ENCODE assay signal across 8 mouse cellular contexts in the genomic region with DNA sequence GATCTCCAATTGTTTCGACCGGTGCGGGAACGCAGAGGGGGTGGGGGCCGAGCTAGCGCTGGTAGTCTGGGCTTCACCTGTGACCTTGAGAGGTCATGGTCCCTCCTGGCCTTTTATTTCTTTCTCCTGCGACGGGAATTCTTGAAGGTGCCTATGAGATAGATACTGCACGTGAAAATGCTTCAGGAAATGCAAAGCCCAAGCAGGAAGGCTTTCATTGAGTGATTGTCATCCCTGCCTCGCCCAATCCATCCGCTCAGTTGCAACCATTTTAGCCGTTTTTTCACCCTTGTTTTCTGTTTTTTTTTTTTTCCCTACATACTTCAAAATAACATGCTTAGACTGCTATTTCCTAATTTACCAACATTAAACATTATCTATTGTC.
A peak's percentile ranks its signal among the peaks of the same experiment; 100 is the strongest.
DNase-seq lines count a peak whose midpoint lies in the region; ATAC-seq and TF ChIP-seq lines count a peak whose summit lies in the region.

No protein-coding gene starts in this region.

- ATAC-seq in hindbrain, embryonic 11.5 days (ENCODE audit: low FRiP score) = no peak
- ATAC-seq in midbrain, embryonic 11.5 days (ENCODE audit: low FRiP score) = no peak

- H3K4me1 ChIP-seq in kidney, adult 2 months (ENCODE audit: control insufficient read depth, insufficient read depth, low read length) = no peaks in the 10 kb centered on the region
- no peaks in the 10 kb centered on the region; the same call in 1 of the 2 replicates for H3K4me1 ChIP-seq in hindbrain, embryonic 11.5 days (replicated peaks; ENCODE audit: control insufficient read depth, insufficient read depth, low read length)
- H3K4me1 ChIP-seq in midbrain, embryonic 11.5 days (ENCODE audit: control insufficient read depth, insufficient read depth, low read length) = no peaks in the 10 kb centered on the region

- H3K4me3 ChIP-seq in kidney, adult 2 months (ENCODE audit: insufficient read depth, low read depth, low read length) = peak overlapping the region; percentile 50
- H3K4me3 ChIP-seq in hindbrain, embryonic 11.5 days (ENCODE audit: low read depth, low read length) = peak overlapping the region; percentile 36
- H3K4me3 ChIP-seq in midbrain, embryonic 11.5 days (ENCODE audit: low read depth, low read length) = peak overlapping the region; percentile 40

- H3K27ac ChIP-seq in kidney, adult 2 months (ENCODE audit: insufficient read depth, low read depth, low read length) = no peak overlapping the region
- H3K27ac ChIP-seq in hindbrain, embryonic 11.5 days (ENCODE audit: low read depth, low read length) = peak overlapping the region; percentile 70
- no peak overlapping the region for H3K27ac ChIP-seq in midbrain, embryonic 11.5 days (ENCODE audit: low read depth, low read length)

- no peaks in the 10 kb centered on the region for H3K36me3 ChIP-seq in kidney, adult 2 months (ENCODE audit: control insufficient read depth, insufficient read depth, low read length)
- H3K36me3 ChIP-seq in hindbrain, embryonic 11.5 days (ENCODE audit: control insufficient read depth, insufficient read depth, low read length) = no peaks in the 10 kb centered on the region
- no peaks in the 10 kb centered on the region for H3K36me3 ChIP-seq in midbrain, embryonic 11.5 days (ENCODE audit: control insufficient read depth, insufficient read depth, low read length)

- DNase-seq in kidney, adult 2 months = no peak
- DNase-seq in kidney, postnatal 25 days = no peak
- DNase-seq in brain, embryonic 18.5 days (ENCODE audit: low read depth, low spot score) = peak; percentile 6
- DNase-seq in hindbrain, embryonic 11.5 days (ENCODE audit: low spot score) = no peak
- no peak for DNase-seq in midbrain, embryonic 11.5 days (ENCODE audit: low spot score, missing footprints)
- DNase-seq in gastrocnemius, postnatal 10 days = no peak
- DNase-seq in layer of hippocampus, postnatal 10 days (ENCODE audit: low spot score in 2 of 2) = no peak
- no peak for DNase-seq in Muller cell, postnatal 12 days (ENCODE audit: inconsistent ontology term)

- TF ChIP-seq CTCF in kidney, adult 2 months (conservative IDR thresholded peaks at IDR 0.05; ENCODE audit: insufficient read depth, insufficient read length, low read depth, low read length) = no peak

- TF ChIP-seq POLR2A in kidney, adult 2 months (IDR thresholded peaks at IDR 0.05; ENCODE audit: low read depth, low read length) = no peak

- H3K9me3 ChIP-seq in hindbrain, embryonic 11.5 days (ENCODE audit: control insufficient read depth, low read length) = no peaks in the 10 kb centered on the region
- no peaks in the 10 kb centered on the region for H3K9me3 ChIP-seq in midbrain, embryonic 11.5 days (ENCODE audit: control insufficient read depth, low read length)

- 14% methylated on average over 12 of the region's 12 CpGs for WGBS in kidney, adult 2 months
- 16% methylated on average over 12 of the region's 12 CpGs for WGBS in hindbrain, embryonic 11.5 days
- 17% methylated on average over 12 of the region's 12 CpGs for WGBS in midbrain, embryonic 11.5 days

- peak overlapping the region; percentile 54 for H3K9ac ChIP-seq in hindbrain, embryonic 11.5 days (ENCODE audit: low read depth, low read length)
- peak overlapping the region; percentile 63 for H3K9ac ChIP-seq in midbrain, embryonic 11.5 days (ENCODE audit: low read length)

- peak overlapping the region; percentile 68 for H3K4me2 ChIP-seq in hindbrain, embryonic 11.5 days (replicated peaks; ENCODE audit: low read depth, low read length)
- peak overlapping the region; percentile 66 for H3K4me2 ChIP-seq in midbrain, embryonic 11.5 days

- no peaks in the 10 kb centered on the region for H3K27me3 ChIP-seq in kidney, adult 2 months (replicated peaks; ENCODE audit: control insufficient read depth, insufficient read depth, low read length)
- H3K27me3 ChIP-seq in hindbrain, embryonic 11.5 days (ENCODE audit: control insufficient read depth, insufficient read depth, low read length) = no peaks in the 10 kb centered on the region
- H3K27me3 ChIP-seq in midbrain, embryonic 11.5 days (ENCODE audit: control insufficient read depth, insufficient read depth, low read length) = no peaks in the 10 kb centered on the region
